Mouse (Mus musculus): ENCODE measurements at regions not wholly inside any gene's neighbourhood (a gene's known extent, or its start where the extent isn't known, plus 50 kb on each side); places are given as distances from the start of the nearest gene placed in this dataset.

DNA sequence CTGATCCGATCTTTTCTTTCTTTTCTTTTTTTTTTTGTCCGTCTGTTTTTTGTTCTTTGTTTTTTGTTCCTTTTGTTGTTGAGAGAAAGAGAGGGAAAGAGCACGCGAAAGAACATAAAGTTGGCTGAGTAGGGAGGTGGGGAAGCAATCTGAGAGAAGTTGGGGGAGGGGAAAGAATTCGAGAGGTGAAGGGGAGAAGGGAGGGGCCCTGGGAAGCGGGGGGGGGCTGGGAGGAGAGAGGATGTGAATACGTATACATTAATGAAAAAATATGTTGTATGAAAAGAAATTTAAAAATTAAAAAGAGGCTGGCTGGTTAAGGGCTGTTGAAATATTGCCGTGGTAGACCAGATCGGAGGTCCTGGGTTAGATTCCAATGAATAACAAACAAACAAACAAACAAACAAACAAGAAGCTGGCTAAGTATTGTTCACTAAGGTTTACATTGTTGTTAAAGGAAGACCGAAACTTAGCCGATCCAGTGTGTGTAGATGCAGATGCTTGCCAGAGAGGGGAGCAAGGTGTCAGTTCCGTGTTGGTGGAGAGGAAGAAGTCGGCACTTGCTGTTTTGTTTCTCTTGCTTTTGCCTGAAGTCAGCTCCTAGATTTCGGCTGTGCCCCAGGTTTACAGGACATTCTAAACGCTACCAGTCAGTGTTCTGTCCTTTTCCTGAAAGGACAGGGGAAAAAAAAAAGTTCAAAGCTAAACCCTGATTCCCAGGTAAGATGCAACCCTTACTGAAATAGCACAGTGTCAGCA lies 129.1 kb upstream of the Tex13c2 start:
- 29% methylated on average over 15 of the region's 15 CpGs for WGBS
- H3K4me3 ChIP-seq (ENCODE audit: low read length): peak overlapping the region; percentile 22
- ATAC-seq (ENCODE audit: low FRiP score, low TSS enrichment): peak; percentile 55; the same call in 1 of the 2 replicates
- no peaks in the 10 kb centered on the region for H3K4me1 ChIP-seq (ENCODE audit: control insufficient read depth, insufficient read depth, low read length)
- H3K36me3 ChIP-seq (ENCODE audit: control insufficient read depth, insufficient read depth, low read length): no peaks in the 10 kb centered on the region
- H3K27ac ChIP-seq (ENCODE audit: low read depth, low read length): no peak overlapping the region
- H3K27me3 ChIP-seq (ENCODE audit: control insufficient read depth, insufficient read depth, low read length): no peaks in the 10 kb centered on the region
- H3K4me2 ChIP-seq (replicated peaks; ENCODE audit: low read depth, low read length): peak overlapping the region; percentile 39
- H3K9ac ChIP-seq (ENCODE audit: low read depth, low read length): no peak overlapping the region
- no peaks in the 10 kb centered on the region for H3K9me3 ChIP-seq (ENCODE audit: control insufficient read depth, low read length)

DNA sequence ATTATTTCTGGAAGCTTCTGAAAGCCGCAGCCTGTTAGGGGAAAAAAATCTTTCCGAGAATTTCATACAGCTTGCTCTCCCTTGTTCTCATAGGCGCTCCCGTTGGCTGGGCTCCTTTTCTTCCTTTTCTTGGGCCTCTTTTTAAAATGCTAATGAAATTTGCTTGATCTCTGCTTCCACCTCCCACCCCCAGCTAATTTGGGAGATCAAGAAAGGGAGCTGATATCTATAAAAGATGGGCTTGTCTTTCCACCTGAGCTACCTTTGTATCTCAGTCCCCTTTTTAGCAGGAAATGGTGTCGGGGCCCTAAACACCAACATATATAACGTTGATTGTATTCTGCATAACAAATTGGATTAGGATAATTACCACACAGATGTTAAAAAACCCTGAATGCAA lies 128.5 kb upstream of the Tex13c2 start:
- ATAC-seq (ENCODE audit: low FRiP score, low TSS enrichment): no peak
- Histone ChIP-seq H3K9me3 (ENCODE audit: control insufficient read depth, low read length) (no peaks in the 10 kb centered on the region), H3K9ac (ENCODE audit: low read depth, low read length) (no peak overlapping the region), H3K27ac (ENCODE audit: low read depth, low read length) (no peak overlapping the region), H3K4me1 (ENCODE audit: control insufficient read depth, insufficient read depth, low read length) (no peaks in the 10 kb centered on the region), H3K4me3 (ENCODE audit: low read length) (peak overlapping the region; percentile 22; the same call in 1 of the 2 replicates), H3K27me3 (ENCODE audit: control insufficient read depth, insufficient read depth, low read length) (no peaks in the 10 kb centered on the region), H3K4me2 (replicated peaks; ENCODE audit: low read depth, low read length) (peak overlapping the region; percentile 39), H3K36me3 (ENCODE audit: control insufficient read depth, insufficient read depth, low read length) (no peaks in the 10 kb centered on the region)
- 33% methylated on average over 6 of the region's 6 CpGs for WGBS

DNA sequence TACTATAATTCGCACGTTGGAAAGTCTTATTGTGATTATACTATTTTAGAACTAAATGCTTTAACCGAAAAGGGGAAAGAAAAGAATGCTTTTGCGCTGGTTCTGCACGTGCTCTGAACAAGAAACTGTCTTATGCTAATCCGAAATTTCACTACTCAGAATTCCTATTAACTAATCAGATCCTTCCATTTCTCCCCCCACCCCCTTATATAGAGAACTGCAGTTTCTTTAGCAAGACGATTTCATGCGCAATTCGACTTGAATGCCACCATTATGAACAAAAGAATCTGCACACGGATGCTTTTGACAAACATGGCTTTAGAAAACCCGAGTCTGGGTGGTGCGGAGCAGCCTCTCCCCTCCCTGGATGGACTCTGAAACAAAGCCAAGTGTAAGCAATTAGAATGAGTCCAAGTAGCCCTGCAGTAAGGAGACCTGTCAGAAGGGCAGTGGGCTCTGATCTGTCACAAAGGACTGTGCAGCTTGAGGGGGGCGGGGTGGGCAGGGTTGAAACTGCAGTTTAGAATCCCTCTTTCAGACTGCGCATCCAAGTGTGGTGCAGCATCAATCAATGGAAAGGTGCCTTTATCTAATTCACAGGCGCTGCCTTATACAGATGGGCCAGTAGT lies 128.0 kb upstream of the Tex13c2 start:
- Histone ChIP-seq H3K27me3 (ENCODE audit: control insufficient read depth, insufficient read depth, low read length) (no peaks in the 10 kb centered on the region), H3K9me3 (ENCODE audit: control insufficient read depth, low read length) (no peaks in the 10 kb centered on the region), H3K4me2 (replicated peaks; ENCODE audit: low read depth, low read length) (no peak overlapping the region; the same call in 1 of the 2 replicates), H3K9ac (ENCODE audit: low read depth, low read length) (no peak overlapping the region), H3K4me1 (ENCODE audit: control insufficient read depth, insufficient read depth, low read length) (no peaks in the 10 kb centered on the region), H3K36me3 (ENCODE audit: control insufficient read depth, insufficient read depth, low read length) (no peaks in the 10 kb centered on the region), H3K4me3 (ENCODE audit: low read length) (no peak overlapping the region), H3K27ac (ENCODE audit: low read depth, low read length) (no peak overlapping the region)
- ATAC-seq (ENCODE audit: low FRiP score, low TSS enrichment): no peak
- WGBS: 38% methylated on average over 15 of the region's 15 CpGs

DNA sequence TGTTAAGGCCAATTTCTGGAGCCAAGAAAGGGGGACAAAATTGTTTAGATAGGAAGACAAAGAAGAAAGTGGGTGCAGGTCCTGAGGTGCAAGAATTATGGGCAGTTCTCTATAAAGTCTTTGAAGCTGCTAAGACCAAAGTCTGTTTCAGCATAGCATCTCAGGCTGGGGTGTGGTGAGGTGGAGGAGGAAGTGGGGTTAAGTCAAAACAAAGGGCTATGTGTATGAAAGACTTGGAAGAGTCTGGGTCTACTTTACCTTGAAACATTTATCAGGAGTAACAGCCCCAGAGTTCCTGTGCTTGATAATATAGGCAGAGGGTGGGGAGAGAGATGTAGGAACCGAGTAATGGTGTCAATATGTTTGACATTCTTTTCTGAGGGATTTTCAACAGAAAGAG lies 125.4 kb upstream of the Tex13c2 start:
- H3K27me3 ChIP-seq (ENCODE audit: control insufficient read depth, insufficient read depth, low read length): no peaks in the 10 kb centered on the region
- no peaks in the 10 kb centered on the region for H3K4me1 ChIP-seq (ENCODE audit: control insufficient read depth, insufficient read depth, low read length)
- H3K9ac ChIP-seq (ENCODE audit: low read depth, low read length): no peak overlapping the region
- no peaks in the 10 kb centered on the region for H3K9me3 ChIP-seq (ENCODE audit: control insufficient read depth, low read length)
- no peaks in the 10 kb centered on the region for H3K36me3 ChIP-seq (ENCODE audit: control insufficient read depth, insufficient read depth, low read length)
- H3K4me2 ChIP-seq (replicated peaks; ENCODE audit: low read depth, low read length): no peak overlapping the region
- WGBS: 53% methylated on average over 1 of the region's 1 CpGs
- H3K27ac ChIP-seq (ENCODE audit: low read depth, low read length): no peak overlapping the region
- ATAC-seq (ENCODE audit: low FRiP score, low TSS enrichment): no peak
- no peak overlapping the region for H3K4me3 ChIP-seq (ENCODE audit: low read length)

DNA sequence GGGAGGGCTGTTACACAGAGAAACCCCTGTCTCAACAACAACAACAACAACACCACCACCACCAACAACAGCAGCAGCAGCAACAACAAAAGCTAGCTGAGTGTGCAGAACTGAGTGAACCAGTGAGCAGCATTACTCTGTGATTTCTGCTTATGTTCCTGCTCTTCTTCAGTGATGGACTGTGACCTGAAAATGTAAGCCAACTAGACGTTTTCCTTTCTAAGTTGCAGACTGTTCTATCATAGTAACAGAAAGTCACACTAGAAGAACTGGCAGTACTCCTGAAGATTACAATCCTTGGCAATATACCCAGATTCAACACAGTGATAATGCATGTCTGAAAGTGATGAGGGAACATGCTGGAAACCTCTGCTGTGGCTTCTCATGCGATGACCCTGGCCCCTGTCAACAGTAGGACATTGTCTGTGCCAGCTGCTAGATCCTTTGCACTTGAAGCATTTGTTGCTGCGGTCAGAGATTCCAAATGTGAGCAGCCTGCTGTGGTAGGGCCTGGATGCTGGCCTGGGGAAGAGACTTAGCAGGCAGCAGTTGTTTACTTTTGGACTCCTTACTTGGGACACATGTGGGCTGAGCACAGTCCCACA lies 115.6 kb upstream of the Tex13c2 start:
- WGBS: 70% methylated on average over 3 of the region's 3 CpGs
- Histone ChIP-seq H3K4me2 (replicated peaks; ENCODE audit: low read depth, low read length) (no peak overlapping the region), H3K9ac (ENCODE audit: low read depth, low read length) (no peak overlapping the region), H3K9me3 (ENCODE audit: control insufficient read depth, low read length) (no peaks in the 10 kb centered on the region), H3K27me3 (ENCODE audit: control insufficient read depth, insufficient read depth, low read length) (no peaks in the 10 kb centered on the region), H3K27ac (ENCODE audit: low read depth, low read length) (no peak overlapping the region), H3K4me1 (ENCODE audit: control insufficient read depth, insufficient read depth, low read length) (no peaks in the 10 kb centered on the region), H3K36me3 (ENCODE audit: control insufficient read depth, insufficient read depth, low read length) (no peaks in the 10 kb centered on the region), H3K4me3 (ENCODE audit: low read length) (no peak overlapping the region)
- ATAC-seq (ENCODE audit: low FRiP score, low TSS enrichment): no peak

DNA sequence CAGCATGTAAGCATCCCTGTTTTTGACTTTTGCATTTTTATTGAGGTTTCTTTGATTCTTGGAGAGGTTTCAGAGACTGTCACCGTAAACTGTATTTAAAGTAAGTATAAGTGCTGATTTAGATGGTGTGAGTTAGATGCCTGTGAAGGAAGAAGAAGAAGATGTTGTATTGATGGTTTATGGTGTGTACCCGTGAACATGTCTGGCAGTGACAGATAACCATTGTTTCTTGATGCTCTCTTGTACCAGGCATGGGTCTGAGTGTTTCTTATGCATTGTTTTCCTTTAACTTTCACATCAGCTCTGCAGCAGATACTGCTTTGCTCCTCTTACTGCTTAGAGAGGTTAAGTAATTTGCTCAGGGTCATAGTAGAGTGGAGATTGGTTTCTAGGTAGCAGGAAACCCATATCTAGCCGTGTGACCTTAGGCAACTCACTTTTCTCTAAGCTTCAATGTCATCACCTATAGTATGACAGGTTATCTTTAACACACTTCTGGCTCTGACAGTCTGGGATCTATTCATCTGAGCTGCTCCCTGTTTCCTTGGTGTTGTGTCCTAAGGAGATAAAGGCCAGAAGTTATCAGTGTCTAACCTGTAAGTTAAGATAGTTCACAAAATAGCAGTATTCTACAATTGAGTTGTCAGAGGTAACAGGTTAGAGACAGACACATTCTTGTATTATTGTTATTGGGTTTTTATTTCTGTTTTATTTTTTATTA lies 95.5 kb upstream of the Tex13c2 start:
- Histone ChIP-seq H3K27me3 (ENCODE audit: control insufficient read depth, insufficient read depth, low read length) (no peaks in the 10 kb centered on the region), H3K9me3 (ENCODE audit: control insufficient read depth, low read length) (no peaks in the 10 kb centered on the region), H3K9ac (ENCODE audit: low read depth, low read length) (no peak overlapping the region), H3K36me3 (ENCODE audit: control insufficient read depth, insufficient read depth, low read length) (no peaks in the 10 kb centered on the region), H3K27ac (ENCODE audit: low read depth, low read length) (no peak overlapping the region), H3K4me2 (replicated peaks; ENCODE audit: low read depth, low read length) (no peak overlapping the region), H3K4me3 (ENCODE audit: low read length) (no peak overlapping the region), H3K4me1 (ENCODE audit: control insufficient read depth, insufficient read depth, low read length) (no peaks in the 10 kb centered on the region)
- whole genome bisulfite sequencing: 79% methylated on average over 3 of the region's 3 CpGs
- ATAC-seq (ENCODE audit: low FRiP score, low TSS enrichment): no peak

DNA sequence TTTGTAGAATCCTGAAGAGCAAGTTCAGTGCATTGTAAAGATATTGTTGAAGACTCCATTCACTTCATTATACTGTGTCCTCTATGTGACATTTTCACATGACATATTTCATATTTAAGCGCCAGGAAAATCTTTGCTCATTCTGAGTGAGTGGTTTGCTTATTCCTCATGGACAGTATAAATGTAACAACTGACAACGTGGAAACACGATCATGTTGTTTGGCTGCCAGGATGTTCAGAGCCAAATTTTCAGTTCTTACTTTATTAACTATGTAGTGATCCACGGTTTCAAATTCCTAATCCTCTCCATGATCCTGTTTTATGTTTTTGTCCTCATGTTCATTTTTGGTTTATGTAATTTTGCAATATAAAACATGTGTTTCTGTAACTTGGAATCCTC lies 93.0 kb upstream of the Tex13c2 start:
- no peak for ATAC-seq (ENCODE audit: low FRiP score, low TSS enrichment)
- WGBS: 81% methylated on average over 4 of the region's 4 CpGs
- H3K4me1 ChIP-seq (ENCODE audit: control insufficient read depth, insufficient read depth, low read length): no peaks in the 10 kb centered on the region
- H3K4me3 ChIP-seq (ENCODE audit: low read length): no peak overlapping the region
- no peaks in the 10 kb centered on the region for H3K27me3 ChIP-seq (ENCODE audit: control insufficient read depth, insufficient read depth, low read length)
- no peaks in the 10 kb centered on the region for H3K9me3 ChIP-seq (ENCODE audit: control insufficient read depth, low read length)
- no peak overlapping the region for H3K4me2 ChIP-seq (replicated peaks; ENCODE audit: low read depth, low read length)
- no peak overlapping the region for H3K27ac ChIP-seq (ENCODE audit: low read depth, low read length)
- no peak overlapping the region for H3K9ac ChIP-seq (ENCODE audit: low read depth, low read length)
- no peaks in the 10 kb centered on the region for H3K36me3 ChIP-seq (ENCODE audit: control insufficient read depth, insufficient read depth, low read length)

DNA sequence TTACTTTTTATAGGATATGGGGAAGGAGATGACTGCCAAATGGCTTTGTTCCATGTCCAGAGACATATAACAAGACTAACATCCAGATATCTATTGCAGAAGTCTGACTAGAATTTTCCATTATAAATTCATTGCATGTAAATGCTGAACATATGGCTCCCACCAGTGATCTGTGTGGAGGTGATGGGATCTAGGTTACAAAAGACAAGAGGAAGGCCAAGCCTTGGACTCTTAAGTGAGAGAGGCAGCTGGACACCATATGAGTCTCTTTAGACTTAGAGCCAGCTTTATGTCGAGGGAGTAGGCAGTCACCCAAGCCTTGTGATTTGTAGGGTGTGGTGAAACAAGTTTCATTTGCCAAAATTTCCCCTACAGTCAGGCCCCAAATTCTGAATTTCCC lies 90.7 kb upstream of the Tex13c2 start:
- no peak overlapping the region for H3K9ac ChIP-seq (ENCODE audit: low read depth, low read length)
- H3K4me1 ChIP-seq (ENCODE audit: control insufficient read depth, insufficient read depth, low read length): no peaks in the 10 kb centered on the region
- no peak overlapping the region for H3K4me3 ChIP-seq (ENCODE audit: low read length)
- no peaks in the 10 kb centered on the region for H3K9me3 ChIP-seq (ENCODE audit: control insufficient read depth, low read length)
- no peaks in the 10 kb centered on the region for H3K27me3 ChIP-seq (ENCODE audit: control insufficient read depth, insufficient read depth, low read length)
- no peaks in the 10 kb centered on the region for H3K36me3 ChIP-seq (ENCODE audit: control insufficient read depth, insufficient read depth, low read length)
- ATAC-seq (ENCODE audit: low FRiP score, low TSS enrichment): no peak; the same call in 1 of the 2 replicates
- H3K4me2 ChIP-seq (replicated peaks; ENCODE audit: low read depth, low read length): no peak overlapping the region
- WGBS: 52% methylated on average over 1 of the region's 1 CpGs
- H3K27ac ChIP-seq (ENCODE audit: low read depth, low read length): no peak overlapping the region

DNA sequence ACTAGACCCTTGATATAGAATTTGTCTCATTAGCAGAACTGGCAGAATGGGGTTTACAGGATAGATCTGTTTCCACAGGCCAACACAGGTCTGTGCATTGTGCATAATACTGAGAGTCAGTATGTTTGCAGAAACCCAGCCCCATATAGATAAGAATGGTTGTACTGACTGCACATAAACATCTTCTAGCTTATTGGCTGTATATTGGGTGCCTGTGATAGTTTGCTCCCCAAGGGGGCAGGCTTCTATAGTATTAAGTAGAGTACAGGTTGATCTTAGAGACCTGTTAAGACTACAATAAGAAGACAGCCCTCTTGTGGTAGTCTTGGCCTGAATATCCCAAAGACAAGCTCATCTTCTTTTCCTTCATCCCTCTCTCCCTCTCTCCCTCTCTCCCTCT lies 90.1 kb upstream of the Tex13c2 start:
- Histone ChIP-seq H3K4me3 (ENCODE audit: low read length) (no peak overlapping the region), H3K27me3 (ENCODE audit: control insufficient read depth, insufficient read depth, low read length) (no peaks in the 10 kb centered on the region), H3K4me1 (ENCODE audit: control insufficient read depth, insufficient read depth, low read length) (no peaks in the 10 kb centered on the region), H3K4me2 (replicated peaks; ENCODE audit: low read depth, low read length) (no peak overlapping the region), H3K9me3 (ENCODE audit: control insufficient read depth, low read length) (no peaks in the 10 kb centered on the region), H3K9ac (ENCODE audit: low read depth, low read length) (no peak overlapping the region), H3K27ac (ENCODE audit: low read depth, low read length) (no peak overlapping the region), H3K36me3 (ENCODE audit: control insufficient read depth, insufficient read depth, low read length) (no peaks in the 10 kb centered on the region)
- ATAC-seq (ENCODE audit: low FRiP score, low TSS enrichment): no peak

Measured in kidney, embryonic 14.5 days (tissue).